7 mouse cellular contexts compared by ENCODE assay signal in genomic region chr9:71617363-71617762, GRCm38 (mm10). TPM values are rescaled to one million over a fixed set of nuclear protein-coding genes. Genes with fewer than 3 reads are reported as not detected.
DNase-seq lines count a peak whose midpoint lies in the region; ATAC-seq and TF ChIP-seq lines count a peak whose summit lies in the region.

No protein-coding gene starts in this region.

- DNase-seq in hindbrain, postnatal 0 days (ENCODE audit: low spot score), result peak; percentile 44
- DNase-seq in 416B (ENCODE audit: low read depth) (peak; percentile 28), CH12.LX (ENCODE audit: extremely low read depth) (peak; percentile 53)
- no peak for DNase-seq in urinary bladder, postnatal 4 days (ENCODE audit: low spot score in 2 of 2)

- ATAC-seq in hindbrain, postnatal 0 days, result no peak
- ATAC-seq in hindbrain, embryonic 16.5 days, result no peak
- ATAC-seq in neutrophil, adult 5-6 weeks (ENCODE audit: extremely low read depth, insufficient number of reproducible peaks, low FRiP score, poor library complexity, severe bottlenecking), result peak; percentile 33; the same call in 1 of the 2 replicates

- no peak overlapping the region for H3K4me3 ChIP-seq in hindbrain, postnatal 0 days (ENCODE audit: low read length)
- H3K4me3 ChIP-seq in hindbrain, embryonic 16.5 days (ENCODE audit: low read length), result no peak overlapping the region
- H3K4me3 ChIP-seq in CH12.LX (replicated peaks in 1 of 3; ENCODE audit: low read depth in 2 of 3, low read length in 2 of 3, poor library complexity in 1 of 3), result no peak overlapping the region
- H3K4me3 ChIP-seq in embryonic fibroblast, embryonic 13.5 days (ENCODE audit: insufficient read depth, low read length), result no peak overlapping the region

- dilution Hi-C loops in CH12.LX (cut with MboI; ENCODE audit: extremely low pct_ligation_motif_present, extremely low pct_unique_long_range_greater_than_20kb, low sequenced_read_pairs), result no loop called here

- peak; percentile 59 for TF ChIP-seq RAD21 in CH12.LX (IDR thresholded peaks at IDR 0.05; ENCODE audit: low read depth, low read length)

- no peaks in the 10 kb centered on the region for H3K36me3 ChIP-seq in hindbrain, postnatal 0 days (ENCODE audit: insufficient read depth, low read length)
- no peaks in the 10 kb centered on the region for H3K36me3 ChIP-seq in hindbrain, embryonic 16.5 days (ENCODE audit: control insufficient read depth, insufficient read depth, low read length)
- H3K36me3 ChIP-seq in CH12.LX (replicated peaks in 1 of 2; ENCODE audit: control insufficient read depth in 1 of 2, insufficient read depth in 1 of 2, low read length in 1 of 2), result no peaks in the 10 kb centered on the region

- no peaks in the 10 kb centered on the region for H3K9me3 ChIP-seq in hindbrain, postnatal 0 days (ENCODE audit: low read length)
- H3K9me3 ChIP-seq in hindbrain, embryonic 16.5 days (ENCODE audit: control insufficient read depth, low read length), result no peaks in the 10 kb centered on the region
- no peaks in the 10 kb centered on the region for H3K9me3 ChIP-seq in CH12.LX (replicated peaks; ENCODE audit: low read length)

- in situ Hi-C loops in CH12.LX (cut with MboI; ENCODE audit: low pct_ligation_motif_present, low pct_unique_long_range_greater_than_20kb, low sequenced_read_pairs), result loop anchor here (25.0 kb wide), 1 partner anchor 405 kb away; the partner anchor contains the start of gene Aldh1a2

- peak; percentile 63 for TF ChIP-seq CTCF in hindbrain, postnatal 0 days (IDR thresholded peaks at IDR 0.05; ENCODE audit: low read depth)
- TF ChIP-seq CTCF in CH12.LX (conservative IDR thresholded peaks at IDR 0.05 in 1 of 2, IDR thresholded peaks at IDR 0.05 in 1 of 2; ENCODE audit: low read depth in 2 of 2, low read length in 2 of 2), result peak; percentile 56 to 78
- TF ChIP-seq CTCF in embryonic fibroblast, embryonic 13.5 days (IDR thresholded peaks at IDR 0.05; ENCODE audit: borderline replicate concordance, insufficient read depth, low read length), result peak; percentile 35; the same call in 1 of the 2 replicates

- no peak for TF ChIP-seq EP300 in CH12.LX (IDR thresholded peaks at IDR 0.05; ENCODE audit: low read length)

- no peak for TF ChIP-seq POLR2A in CH12.LX (IDR thresholded peaks at IDR 0.05; ENCODE audit: low read depth, low read length)
- no peak for TF ChIP-seq POLR2A in embryonic fibroblast, embryonic 13.5 days (IDR thresholded peaks at IDR 0.05; ENCODE audit: low read depth, low read length)

- no peak overlapping the region for H3K4me2 ChIP-seq in hindbrain, postnatal 0 days (ENCODE audit: low read depth, low read length)
- no peak overlapping the region for H3K4me2 ChIP-seq in hindbrain, embryonic 16.5 days (ENCODE audit: low read length)
- no peak overlapping the region for H3K4me2 ChIP-seq in CH12.LX (ENCODE audit: insufficient read depth, low read depth, poor library complexity, severe bottlenecking)

- 62% methylated on average over 8 of the region's 8 CpGs for WGBS in hindbrain, postnatal 0 days
- WGBS in hindbrain, embryonic 16.5 days, result 53% methylated on average over 8 of the region's 8 CpGs

- H3K27ac ChIP-seq in hindbrain, postnatal 0 days, result no peak overlapping the region
- no peak overlapping the region for H3K27ac ChIP-seq in hindbrain, embryonic 16.5 days (ENCODE audit: low read depth, low read length)
- no peak overlapping the region for H3K27ac ChIP-seq in CH12.LX (ENCODE audit: insufficient read depth, low read depth)
- no peak overlapping the region for H3K27ac ChIP-seq in embryonic fibroblast, embryonic 13.5 days (ENCODE audit: insufficient read depth, low read length)

- H3K79me2 ChIP-seq in CH12.LX (replicated peaks; ENCODE audit: control insufficient read depth, extremely low read depth, insufficient read depth, poor library complexity, severe bottlenecking), result no peaks in the 10 kb centered on the region

- H3K9ac ChIP-seq in hindbrain, postnatal 0 days (replicated peaks; ENCODE audit: low read length), result no peak overlapping the region
- no peak overlapping the region for H3K9ac ChIP-seq in hindbrain, embryonic 16.5 days (ENCODE audit: low read depth, low read length)
- H3K9ac ChIP-seq in CH12.LX (ENCODE audit: insufficient read depth, low read depth), result no peak overlapping the region

- H3K4me1 ChIP-seq in hindbrain, postnatal 0 days (ENCODE audit: insufficient read depth, low read length), result no peaks in the 10 kb centered on the region
- H3K4me1 ChIP-seq in hindbrain, embryonic 16.5 days (ENCODE audit: control insufficient read depth, insufficient read depth, low read depth, low read length), result no peaks in the 10 kb centered on the region
- H3K4me1 ChIP-seq in CH12.LX (ENCODE audit: control insufficient read depth in 1 of 2, insufficient read depth in 2 of 2), result no peaks in the 10 kb centered on the region; a peak in 1 of 4 replicates
- H3K4me1 ChIP-seq in embryonic fibroblast, embryonic 13.5 days (ENCODE audit: control insufficient read depth, insufficient read depth, low read length), result no peaks in the 10 kb centered on the region

- H3K27me3 ChIP-seq in hindbrain, postnatal 0 days (ENCODE audit: insufficient read depth, low read length), result no peaks in the 10 kb centered on the region
- H3K27me3 ChIP-seq in hindbrain, embryonic 16.5 days (replicated peaks; ENCODE audit: control insufficient read depth, insufficient read depth, low read length), result no peaks in the 10 kb centered on the region
- H3K27me3 ChIP-seq in CH12.LX (replicated peaks), result no peaks in the 10 kb centered on the region

TF ChIP-seq in CH12.LX, 34 proteins besides CTCF, POLR2A, EP300 and RAD21:
- TF ChIP-seq ZNF384 (IDR thresholded peaks at IDR 0.05; ENCODE audit: low read depth, low read length) (no peak), SIN3A (IDR thresholded peaks at IDR 0.05; ENCODE audit: low read length) (no peak), SMC3 (IDR thresholded peaks at IDR 0.05; ENCODE audit: low read depth, low read length) (peak; percentile 61)
TF ChIP-seq in CH12.LX: peak in this region for 1.

RNA-seq across cellular contexts. Expression of gene Myzap, which starts 25.2 kb away (rescaled TPM):
- total RNA-seq in hindbrain, postnatal 0 days (2014; rRNA removed), result 0.29 and 1.3 TPM in 2 replicates
- 1.6 and 1.9 TPM in 2 replicates for polyA plus RNA-seq in hindbrain, postnatal 0 days (2015; fragmentation: Nextera tagmentation; extraction: Ambion mirVana)
- polyA plus RNA-seq in hindbrain, embryonic 16.5 days (2015; fragmentation: Nextera tagmentation; extraction: Ambion mirVana), result 1.9 and 2.3 TPM in 2 replicates
- 2.9 and 4.6 TPM in 2 replicates for total RNA-seq in CH12.LX (2012; rRNA removed)
- total RNA-seq in CH12.LX (2014; rRNA removed), result 6.2 and 6.3 TPM in 2 replicates
- 7.2 and 7.5 TPM in 2 replicates for polyA plus RNA-seq in CH12.LX (2012; ENCODE audit: insufficient read length, low read depth)
- polyA plus RNA-seq in embryonic fibroblast, embryonic 13.5 days (2011; ENCODE audit: insufficient read length, low read depth, missing spikeins), result 1.5 TPM in 2 replicates
- 6.6 and 6.8 TPM in 2 replicates for total RNA-seq in neutrophil, adult 5-6 weeks (2017)

Comparison
In these comparisons a context has a peak if more than half of its experiments do, and no peak if none do; other contexts are left out.
1. DNase-seq: peak in hindbrain, postnatal 0 days (single experiment), 416B (single experiment) and CH12.LX (single experiment); none in urinary bladder, postnatal 4 days (0 of 2).
2. Peak in every context shown above with its lines, with median percentiles within 50 percentile points of each other: CTCF ChIP-seq.